Mouse (Mus musculus) heart, postnatal 25 days (tissue): ENCODE measurements around the gene Zfp780b. TPM values are rescaled to one million over a fixed set of nuclear protein-coding genes. Genes with fewer than 3 reads are reported as not detected.
"Not testable (repeated sequence)": the region's sequence is repeated elsewhere in the genome, so short reads cannot be mapped to it uniquely, and the experiment has no call there.

Source experiments
- DNase-seq: peaks from one replicate; pipeline ENCODE4 v3.0.0; 2022; ENCODE audit warnings: low spot score
- intact Hi-C: fragments of 180-260 bp; cut with DNase I; formaldehyde crosslinking; loops from one replicate; pipeline ENCODE4 v1.15.1; 2025
- total RNA-seq, 2 experiments: library from RNA; stranded (reverse); gene quantifications; 2 replicates each; pipeline ENCODE4 v1.2.3; 2021

Gene Zfp780b
- total RNA-seq = 1 to 10 TPM; 7.3 to 8.7 TPM

DNA sequence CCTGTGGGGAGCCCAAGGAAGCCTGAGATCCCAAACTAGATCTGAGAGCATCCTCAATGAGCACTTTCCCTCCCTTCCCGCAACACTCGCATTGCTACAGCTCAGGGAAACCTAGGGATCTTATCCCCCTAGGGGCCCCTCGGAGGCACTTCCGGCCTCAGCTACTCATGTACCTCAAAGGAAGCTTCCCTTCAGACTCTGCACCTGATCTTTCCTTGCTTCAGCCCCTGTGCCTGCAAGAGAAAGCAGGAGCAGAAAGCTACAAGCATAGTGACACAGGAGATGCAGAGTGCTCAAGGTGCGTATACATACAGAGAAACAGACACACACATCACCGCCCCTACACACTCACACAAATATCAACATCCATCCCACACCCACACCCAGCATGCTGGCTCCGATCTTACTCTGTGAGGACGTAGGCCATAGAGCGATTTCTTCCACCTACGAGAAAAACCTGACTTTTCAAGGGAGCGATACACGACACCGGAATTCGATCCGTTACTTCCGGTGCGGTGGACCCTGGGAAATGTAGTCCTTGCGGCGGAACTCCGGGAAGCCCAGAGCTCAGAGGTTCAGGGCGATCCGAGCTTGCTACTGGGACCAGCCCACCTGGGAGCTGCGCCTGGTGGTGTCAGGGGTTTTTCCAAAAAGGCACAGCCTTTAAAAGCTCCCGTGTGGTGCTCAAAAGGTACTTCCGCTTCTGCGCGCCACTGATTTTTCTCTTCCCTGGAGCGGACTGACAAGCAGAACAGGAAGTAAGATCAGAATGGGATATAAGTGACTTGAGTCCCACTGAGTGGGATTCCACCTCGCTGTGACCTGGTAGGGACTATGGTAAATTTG is at the start of gene Zfp780b:
Gene Zfp780b (minus strand): TSS at position 489 of the 846 bp plus-strand sequence.
- intact Hi-C loops = no loop called here
- DNase-seq = peak; percentile 26

GRCm38 (mm10) chr7:28014445-28014810 is 35.5 kb upstream of the Zfp780b start:
- intact Hi-C loops = no loop called here
- no peak for DNase-seq

GRCm38 (mm10) chr7:28013549-28014444 is 34.8 kb upstream of the Zfp780b start, which contains the start of gene Zfp850:
Gene Zfp850 (minus strand): TSS chr7:28014115.
- intact Hi-C loops = no loop called here
- peak; percentile 42 for DNase-seq

- intact Hi-C loops = no loop called here
Measured at GRCm38 (mm10) chr7:28010271-28010670, 31.3 kb upstream of the Zfp780b start.

DNA sequence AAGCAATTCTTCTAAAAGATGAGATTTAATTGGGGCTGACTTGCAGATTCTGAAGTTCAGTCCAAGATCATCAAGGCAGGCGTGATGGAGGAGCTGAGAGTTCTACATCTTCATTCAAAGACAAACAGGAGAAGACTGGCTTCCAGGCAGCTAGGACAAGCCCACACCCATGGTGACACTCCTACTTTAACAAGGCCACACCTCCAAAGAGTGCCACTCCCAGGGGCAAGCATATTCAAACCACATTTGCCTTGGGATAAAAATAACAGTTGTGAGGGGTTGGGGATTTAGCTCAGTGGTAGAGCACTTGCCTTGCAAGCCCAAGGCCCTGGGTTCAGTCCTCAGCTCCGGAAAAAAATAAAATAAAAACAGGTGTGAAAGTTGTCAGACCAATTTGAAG is 3.2 kb upstream of the Zfp780b start:
- DNase-seq = no peak
- intact Hi-C loops = loop anchor here (5.0 kb wide), 1 partner anchor 65 kb away; no protein-coding TSS in a partner anchor

More at GRCm38 (mm10) chr7:28010271-28010670, 31.3 kb upstream of the Zfp780b start:
- no peak for DNase-seq

DNA sequence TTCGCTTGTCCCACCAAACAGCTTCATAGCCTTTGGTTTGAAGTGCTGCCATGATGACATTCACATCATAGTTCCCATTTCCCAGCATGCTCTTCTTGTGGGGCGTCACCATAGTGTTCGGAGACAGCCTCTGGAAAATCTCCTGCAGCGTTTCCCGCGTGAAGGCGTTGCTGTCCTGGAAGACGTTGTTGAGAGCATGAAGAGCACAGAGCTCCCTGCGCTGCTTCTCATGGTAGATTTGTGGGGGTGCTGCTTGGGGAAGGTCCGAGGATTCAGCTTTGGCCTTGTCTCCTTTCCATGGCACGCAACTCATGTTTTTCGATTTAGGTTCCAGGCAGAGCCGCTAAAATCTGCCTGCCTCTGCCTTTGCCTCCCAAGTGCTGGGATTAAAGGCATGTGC is 29.5 kb downstream of the Zfp780b start:
- DNase-seq, intact Hi-C loops: not testable (repeated sequence)

GRCm38 (mm10) chr7:27941869-27942268 is 37.1 kb downstream of the Zfp780b start:
- DNase-seq, intact Hi-C loops: not testable (repeated sequence)

- intact Hi-C loops = loop anchor here (2.0 kb wide), 1 partner anchor 207 kb away; no protein-coding TSS in a partner anchor
- not testable (repeated sequence) for DNase-seq
Measured at GRCm38 (mm10) chr7:27933800-27934158, 45.2 kb downstream of the Zfp780b start.

DNA sequence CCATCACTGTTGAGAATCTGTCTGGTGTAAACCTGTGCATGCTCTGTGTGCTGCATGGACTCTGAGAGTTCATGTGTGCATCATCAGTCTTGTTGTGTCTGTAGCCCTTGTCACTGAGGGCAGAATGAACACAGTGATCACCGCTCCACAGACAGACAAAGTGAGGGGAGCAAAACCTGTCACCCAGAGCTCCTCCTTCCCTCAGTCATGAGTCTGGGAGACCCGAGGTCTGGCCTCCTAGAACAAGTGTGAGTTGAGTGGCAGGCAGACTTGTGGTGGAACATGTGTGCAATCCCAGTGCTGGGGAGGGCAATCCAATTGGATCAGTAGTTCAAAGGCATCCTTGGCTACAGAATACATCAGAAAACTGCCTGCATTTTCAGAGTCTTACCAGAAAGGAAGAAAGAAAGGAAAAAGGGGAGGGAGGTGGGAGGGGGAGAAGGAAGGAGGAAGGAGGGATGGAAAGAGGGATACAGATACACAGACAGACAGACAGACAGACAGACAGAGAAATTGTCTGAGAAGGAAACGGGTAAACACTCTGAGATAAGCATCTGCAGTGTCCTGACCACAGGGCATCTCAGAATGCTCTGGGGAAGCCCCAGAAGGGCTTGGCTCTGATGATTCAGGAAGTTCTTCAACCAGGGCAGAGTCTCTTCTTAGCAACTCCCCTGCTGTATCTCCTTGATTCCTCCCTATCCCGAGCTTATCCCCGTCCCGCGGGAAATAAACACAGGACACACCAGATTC is 45.7 kb downstream of the Zfp780b start:
- intact Hi-C loops = loop anchor here (2.0 kb wide), 1 partner anchor 206 kb away; no protein-coding TSS in a partner anchor
- no peak for DNase-seq

- peak; percentile 15 for DNase-seq
Measured at GRCm38 (mm10) chr7:27928818-27929695, 49.9 kb downstream of the Zfp780b start, which contains the start of gene Zfp974. Gene Zfp974 (minus strand): TSS chr7:27929460.

DNA sequence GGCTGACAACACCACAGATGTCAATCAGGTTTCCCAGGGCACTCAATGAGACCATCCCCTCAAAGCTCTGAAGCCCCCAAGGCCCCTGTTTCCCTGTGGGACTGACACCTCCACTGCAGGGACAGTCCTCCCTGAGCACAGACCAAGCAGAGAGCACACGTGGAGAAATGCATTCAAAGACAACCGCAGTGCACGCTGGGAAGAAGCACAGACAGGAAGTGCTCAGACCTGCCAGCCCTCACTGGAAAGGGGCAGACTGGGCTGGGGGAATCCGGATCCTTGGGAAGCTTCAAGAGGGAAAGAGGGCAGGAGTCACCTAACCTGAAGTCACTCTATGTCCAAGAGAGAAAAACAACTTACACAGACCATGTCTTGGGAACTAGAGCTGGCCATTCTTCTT is 51.9 kb downstream of the Zfp780b start:
- DNase-seq, intact Hi-C loops: not testable (repeated sequence)

More at GRCm38 (mm10) chr7:27928818-27929695, 49.9 kb downstream of the Zfp780b start, which contains the start of gene Zfp974:
- intact Hi-C loops = no loop called here

- DNase-seq, intact Hi-C loops: not testable (repeated sequence)
Measured at GRCm38 (mm10) chr7:27910952-27911351, 68.0 kb downstream of the Zfp780b start.

Other genes starting within 250 kb of the Zfp780b start
- gene Zfp60, start 247.8 kb downstream of the Zfp780b start, total RNA-seq = 1 to 10 TPM; 8.2 to 8.9 TPM
- 1 to 10 TPM; 5.5 to 6.2 TPM for gene Zfp626, start 172.0 kb downstream of the Zfp780b start, total RNA-seq
- gene Zfp59, start 140.6 kb downstream of the Zfp780b start, total RNA-seq = 1 to 10 TPM; 2.6 to 3.1 TPM
- gene Zfp607a, start 121.6 kb downstream of the Zfp780b start, total RNA-seq = 1 to 10 TPM; 3.3 to 3.5 TPM
- gene Zfp974, start 49.7 kb downstream of the Zfp780b start, total RNA-seq = 1 to 10 TPM; 6.2 to 6.6 TPM
- under 1 TPM; 0.75 to 0.94 TPM for gene Zfp850, start 34.9 kb upstream of the Zfp780b start, total RNA-seq
- 10 to 100 TPM; 86.9 to 94.6 TPM for gene Psmc4, start 70.9 kb upstream of the Zfp780b start, total RNA-seq
- not detected for gene Fcgbp, start 92.1 kb upstream of the Zfp780b start, total RNA-seq
- gene 9530053A07Rik, start 150.3 kb upstream of the Zfp780b start, total RNA-seq = not detected
- gene Fbl, start 190.5 kb upstream of the Zfp780b start, total RNA-seq = 10 to 100 TPM; 32.2 to 35.3 TPM
- 10 to 100 TPM; 30.5 to 32.0 TPM for gene Dyrk1b, start 200.3 kb upstream of the Zfp780b start, total RNA-seq